Mouse (Mus musculus) thymus, adult 18-20 months (tissue): ENCODE measurements at regions not wholly inside any gene's neighbourhood (a gene's known extent, or its start where the extent isn't known, plus 50 kb on each side); places are given as distances from the start of the nearest gene placed in this dataset.
"Not testable (repeated sequence)": the region's sequence is repeated elsewhere in the genome, so short reads cannot be mapped to it uniquely, and the experiment has no call there.

Source experiments
- DNase-seq, 2 experiments: peaks; one replicate each; pipeline ENCODE4 v3.0.0; 2022; ENCODE audit warnings: mixed read lengths in 2 of 2

- DNase-seq = no peak
These were observed 667.4 kb upstream of the Igfbp7 start for GRCm38 (mm10) chr5:78075203-78075602.

- DNase-seq = no peak
These were observed 624.9 kb upstream of the Igfbp7 start for GRCm38 (mm10) chr5:78032554-78033250.

GRCm38 (mm10) chr5:78017523-78017922, 609.7 kb upstream of the Igfbp7 start:
- DNase-seq = no peak

- DNase-seq = no peak
These were observed 578.7 kb upstream of the Igfbp7 start for GRCm38 (mm10) chr5:77986449-77987047.

GRCm38 (mm10) chr5:77985269-77985668, 577.4 kb upstream of the Igfbp7 start:
- no peak for DNase-seq

- not testable (repeated sequence) for DNase-seq
These were observed 532.2 kb upstream of the Igfbp7 start for GRCm38 (mm10) chr5:77940021-77940420.

- no peak for DNase-seq
These were observed 524.0 kb upstream of the Igfbp7 start for GRCm38 (mm10) chr5:77931874-77932273.

- DNase-seq = no peak
These were observed 513.3 kb upstream of the Igfbp7 start for GRCm38 (mm10) chr5:77921186-77921585.

GRCm38 (mm10) chr5:77917086-77917676, 509.3 kb upstream of the Igfbp7 start:
- DNase-seq = no peak

GRCm38 (mm10) chr5:77916375-77916774, 508.5 kb upstream of the Igfbp7 start:
- no peak for DNase-seq

- DNase-seq = no peak
These were observed 501.4 kb upstream of the Igfbp7 start for GRCm38 (mm10) chr5:77909218-77909617.

GRCm38 (mm10) chr5:77892024-77892423, 484.2 kb upstream of the Igfbp7 start:
- not testable (repeated sequence) for DNase-seq

GRCm38 (mm10) chr5:77888534-77888933, 480.7 kb upstream of the Igfbp7 start:
- no peak for DNase-seq

- no peak for DNase-seq
These were observed 463.6 kb upstream of the Igfbp7 start for GRCm38 (mm10) chr5:77871403-77871802.

GRCm38 (mm10) chr5:77865342-77865741, 457.5 kb upstream of the Igfbp7 start:
- no peak for DNase-seq

GRCm38 (mm10) chr5:77855191-77855590, 447.4 kb upstream of the Igfbp7 start:
- DNase-seq = no peak

GRCm38 (mm10) chr5:77853999-77854784, 446.4 kb upstream of the Igfbp7 start:
- no peak for DNase-seq

GRCm38 (mm10) chr5:77851645-77852044, 443.8 kb upstream of the Igfbp7 start:
- no peak for DNase-seq

- no peak for DNase-seq
These were observed 430.6 kb upstream of the Igfbp7 start for GRCm38 (mm10) chr5:77838186-77839097.

- DNase-seq = no peak
These were observed 420.1 kb upstream of the Igfbp7 start for GRCm38 (mm10) chr5:77827971-77828370.

GRCm38 (mm10) chr5:77826063-77826462, 418.2 kb upstream of the Igfbp7 start:
- DNase-seq = no peak

GRCm38 (mm10) chr5:77816759-77817280, 409.0 kb upstream of the Igfbp7 start:
- DNase-seq = no peak
